Comparison of ENCODE assay signal across 11 mouse cellular contexts in genomic region chr9:44357207-44357606, GRCm38 (mm10). TPM values are rescaled to one million over a fixed set of nuclear protein-coding genes. Genes with fewer than 3 reads are reported as not detected.
DNase-seq lines count a peak whose midpoint lies in the region; ATAC-seq and TF ChIP-seq lines count a peak whose summit lies in the region.
"Had no signal": no experiment of that assay in that cellular context is flagged by ENCODE, and none has a peak within 500 bp of the region (broad histone marks: within the 10 kb centered on the region; RNA-seq: fewer than 3 reads in every experiment).

No protein-coding gene starts in this region.

- H3K27ac ChIP-seq in forebrain, embryonic 14.5 days (ENCODE audit: low read depth, low read length), result no peak overlapping the region
- no peak overlapping the region for H3K27ac ChIP-seq in forebrain, embryonic 12.5 days
- H3K27ac ChIP-seq in testis, adult 2 months (ENCODE audit: control insufficient read depth, insufficient read depth, low read depth, low read length), result peak overlapping the region; percentile 1; the same call in 1 of the 2 replicates
- H3K27ac ChIP-seq: heart, embryonic 15.5 days; limb, embryonic 13.5 days; neural tube, embryonic 12.5 days had no signal

- no peak overlapping the region for H3K4me2 ChIP-seq in forebrain, embryonic 14.5 days (ENCODE audit: low read length)
- H3K4me2 ChIP-seq in forebrain, embryonic 12.5 days, result no peak overlapping the region
- H3K4me2 ChIP-seq: heart, embryonic 15.5 days; limb, embryonic 13.5 days; neural tube, embryonic 12.5 days had no signal

- DNase-seq in forebrain, embryonic 14.5 days (ENCODE audit: low spot score), result peak; percentile 73
- DNase-seq in testis, postnatal 14 days (ENCODE audit: low spot score), result no peak
- peak; percentile 49 for DNase-seq in thymus, postnatal 4 days
- DNase-seq in adipocyte (ENCODE audit: low spot score), result no peak
- no peak for DNase-seq in heart, postnatal 4 days

- H3K27me3 ChIP-seq in forebrain, embryonic 14.5 days (replicated peaks; ENCODE audit: control insufficient read depth, insufficient read depth, low read length), result no peaks in the 10 kb centered on the region
- no peaks in the 10 kb centered on the region for H3K27me3 ChIP-seq in forebrain, embryonic 12.5 days
- no peaks in the 10 kb centered on the region for H3K27me3 ChIP-seq in testis, adult 2 months (ENCODE audit: control insufficient read depth, insufficient read depth, low read length)
- H3K27me3 ChIP-seq: heart, embryonic 15.5 days; limb, embryonic 13.5 days; neural tube, embryonic 12.5 days had no signal

- no peaks in the 10 kb centered on the region for H3K9me3 ChIP-seq in forebrain, embryonic 14.5 days (replicated peaks; ENCODE audit: control insufficient read depth, low read length)
- H3K9me3 ChIP-seq in forebrain, embryonic 12.5 days, result no peaks in the 10 kb centered on the region
- H3K9me3 ChIP-seq: heart, embryonic 15.5 days; limb, embryonic 13.5 days; neural tube, embryonic 12.5 days had no signal

- H3K4me3 ChIP-seq in forebrain, embryonic 14.5 days (ENCODE audit: low read depth, low read length), result no peak overlapping the region
- H3K4me3 ChIP-seq in forebrain, embryonic 12.5 days (replicated peaks), result no peak overlapping the region
- no peak overlapping the region for H3K4me3 ChIP-seq in testis, adult 2 months (ENCODE audit: control insufficient read depth, low read depth, low read length)
- H3K4me3 ChIP-seq: heart, embryonic 15.5 days; limb, embryonic 13.5 days; neural tube, embryonic 12.5 days had no signal

- no peak overlapping the region for H3K9ac ChIP-seq in forebrain, embryonic 14.5 days (ENCODE audit: low read length)
- no peak overlapping the region for H3K9ac ChIP-seq in forebrain, embryonic 12.5 days
- H3K9ac ChIP-seq: heart, embryonic 15.5 days; limb, embryonic 13.5 days; neural tube, embryonic 12.5 days had no signal

- WGBS in forebrain, embryonic 14.5 days, result 68% methylated on average over 4 of the region's 4 CpGs
- 77% methylated on average over 4 of the region's 4 CpGs for WGBS in forebrain, embryonic 12.5 days

- no peak for TF ChIP-seq CTCF in testis, adult 2 months (IDR thresholded peaks at IDR 0.05; ENCODE audit: control insufficient read depth, insufficient read depth, insufficient replicate concordance, low read depth, low read length)

- no peak for TF ChIP-seq POLR2A in testis, adult 2 months (IDR thresholded peaks at IDR 0.05; ENCODE audit: control insufficient read depth, low read depth, low read length)

- peaks cover 71% of the 10 kb centered on the region for H3K36me3 ChIP-seq in forebrain, embryonic 14.5 days (ENCODE audit: control insufficient read depth, insufficient read depth, low read length)
- peaks cover 71% of the 10 kb centered on the region for H3K36me3 ChIP-seq in forebrain, embryonic 12.5 days (replicated peaks)
- peaks cover 13% of the 10 kb centered on the region for H3K36me3 ChIP-seq in testis, adult 2 months (ENCODE audit: control insufficient read depth, insufficient read depth, low read length)

- H3K4me1 ChIP-seq in forebrain, embryonic 14.5 days (ENCODE audit: control insufficient read depth, insufficient read depth, low read length), result peaks cover 7% of the 10 kb centered on the region
- peaks cover 9% of the 10 kb centered on the region for H3K4me1 ChIP-seq in forebrain, embryonic 12.5 days
- H3K4me1 ChIP-seq in testis, adult 2 months (ENCODE audit: control insufficient read depth, insufficient read depth, low read length), result no peaks in the 10 kb centered on the region

- no peak for ATAC-seq in forebrain, embryonic 14.5 days
- ATAC-seq in forebrain, embryonic 12.5 days (ENCODE audit: low FRiP score), result no peak
- peak; percentile 39 for ATAC-seq in inflammation-experienced regulatory T-cells, adult 6 months

RNA-seq across cellular contexts. Expression of gene Vps11, which starts 4.3 kb away (rescaled TPM):
- polyA plus RNA-seq in forebrain, embryonic 14.5 days (2014; fragmentation: Nextera tagmentation; extraction: Ambion mirVana), result 33.3 and 33.8 TPM in 2 replicates
- 31.5 and 34.8 TPM in 2 replicates for polyA plus RNA-seq in forebrain, embryonic 12.5 days (2016; fragmentation: Nextera tagmentation; extraction: Ambion mirVana)
- 19.2 and 19.4 TPM in 2 replicates for polyA plus RNA-seq in testis, adult 2 months (2012; rRNA removed)
- polyA plus RNA-seq in inflammation-experienced regulatory T-cells, adult 6 months (2017; shearing (Covaris generic)), result 10 to 100 TPM; 28.7 to 54.8 (median 49.8) TPM
- total RNA-seq in heart, postnatal 4 days (2021), result 10 to 100 TPM; 20.9 to 21.6 TPM

RNA-seq across cellular contexts. Expression of gene Hmbs, which starts 13.2 kb away (rescaled TPM):
- polyA plus RNA-seq in forebrain, embryonic 14.5 days (2014; fragmentation: Nextera tagmentation; extraction: Ambion mirVana), result 68.5 and 74.3 TPM in 2 replicates
- 107 and 115 TPM in 2 replicates for polyA plus RNA-seq in forebrain, embryonic 12.5 days (2016; fragmentation: Nextera tagmentation; extraction: Ambion mirVana)
- 18.2 and 19.3 TPM in 2 replicates for polyA plus RNA-seq in testis, adult 2 months (2012; rRNA removed)
- polyA plus RNA-seq in inflammation-experienced regulatory T-cells, adult 6 months (2017; shearing (Covaris generic)), result 10 to 100 TPM; 24.7 to 35.8 (median 25.4) TPM
- total RNA-seq in heart, postnatal 4 days (2021), result 10 to 100 TPM; 54.0 to 60.6 TPM

RNA-seq across cellular contexts. Expression of gene Hyou1, which starts 22.1 kb away (rescaled TPM):
- polyA plus RNA-seq in forebrain, embryonic 14.5 days (2014; fragmentation: Nextera tagmentation; extraction: Ambion mirVana), result 17.8 and 27.2 TPM in 2 replicates
- polyA plus RNA-seq in forebrain, embryonic 12.5 days (2016; fragmentation: Nextera tagmentation; extraction: Ambion mirVana), result 26.7 and 35.8 TPM in 2 replicates
- polyA plus RNA-seq in testis, adult 2 months (2012; rRNA removed), result 82.1 and 99.9 TPM in 2 replicates
- 10 to 100 TPM; 14.0 to 21.4 (median 18.2) TPM for polyA plus RNA-seq in inflammation-experienced regulatory T-cells, adult 6 months (2017; shearing (Covaris generic))
- total RNA-seq in heart, postnatal 4 days (2021), result 10 to 100 TPM; 42.1 to 45.8 TPM

RNA-seq across cellular contexts. Expression of gene H2afx, which starts 22.7 kb away (rescaled TPM):
- 215 and 240 TPM in 2 replicates for polyA plus RNA-seq in forebrain, embryonic 14.5 days (2014; fragmentation: Nextera tagmentation; extraction: Ambion mirVana)
- polyA plus RNA-seq in forebrain, embryonic 12.5 days (2016; fragmentation: Nextera tagmentation; extraction: Ambion mirVana), result 477 and 482 TPM in 2 replicates
- polyA plus RNA-seq in testis, adult 2 months (2012; rRNA removed), result 107 TPM in 2 replicates
- 10 to 100 TPM; 14.3 to 61.7 (median 16.1) TPM for polyA plus RNA-seq in inflammation-experienced regulatory T-cells, adult 6 months (2017; shearing (Covaris generic))
- total RNA-seq in heart, postnatal 4 days (2021), result 100 to 1,000 TPM; 157 to 164 TPM

RNA-seq across cellular contexts. Expression of gene Dpagt1, which starts 31.4 kb away (rescaled TPM):
- polyA plus RNA-seq in forebrain, embryonic 14.5 days (2014; fragmentation: Nextera tagmentation; extraction: Ambion mirVana), result 38.2 and 39.7 TPM in 2 replicates
- polyA plus RNA-seq in forebrain, embryonic 12.5 days (2016; fragmentation: Nextera tagmentation; extraction: Ambion mirVana), result 38.9 and 39.3 TPM in 2 replicates
- 6.5 and 6.7 TPM in 2 replicates for polyA plus RNA-seq in testis, adult 2 months (2012; rRNA removed)
- polyA plus RNA-seq in inflammation-experienced regulatory T-cells, adult 6 months (2017; shearing (Covaris generic)), result 10 to 100 TPM; 11.1 to 17.6 (median 13.1) TPM
- 10 to 100 TPM; 24.1 to 25.0 TPM for total RNA-seq in heart, postnatal 4 days (2021)

Comparison
In these comparisons a context has a peak if more than half of its experiments do, and no peak if none do; other contexts are left out.
1. DNase-seq: peak in forebrain, embryonic 14.5 days (single experiment) and thymus, postnatal 4 days (single experiment); none in testis, postnatal 14 days (single experiment), adipocyte (single experiment) and heart, postnatal 4 days (single experiment).